Mouse (Mus musculus) C2C12 (cell line): Measurements from ENCODE around the gene Gm42674.

Experiments
- CTCF ChIP-seq: IDR thresholded peaks from one replicate; pipeline ENCODE4 v1.5.1; 2011; ENCODE audit not compliant: control insufficient read depth, insufficient read depth, insufficient read length
- FOSL1 ChIP-seq: IDR thresholded peaks from one replicate; pipeline ENCODE4 v1.8.0; 2011; ENCODE audit warnings: mild to moderate bottlenecking, low read length; ENCODE audit not compliant: poor library complexity, insufficient read depth, severe bottlenecking
- MYOD1 ChIP-seq: IDR thresholded peaks from one replicate; pipeline ENCODE4 v1.6.1; 2011; ENCODE audit warnings: low read depth; ENCODE audit not compliant: control insufficient read depth, insufficient read length
- MYOG ChIP-seq: IDR thresholded peaks from one replicate; pipeline ENCODE4 v1.6.1; 2011; ENCODE audit not compliant: control insufficient read depth, insufficient read length; ENCODE audit errors: extremely low read depth
- USF1 ChIP-seq: IDR thresholded peaks from one replicate; pipeline ENCODE4 v1.6.1; 2011; ENCODE audit warnings: low read depth, mild to moderate bottlenecking, control low read depth, moderate library complexity

- TF ChIP-seq CTCF (no peak), USF1 (no peak), MYOD1 (peak; percentile 15), MYOG (no peak), FOSL1 (peak; percentile 55)
Observed at GRCm38 (mm10) chr3:90587361-90588101, 14.2 kb upstream of the Gm42674 start.
